In the genomic region with DNA sequence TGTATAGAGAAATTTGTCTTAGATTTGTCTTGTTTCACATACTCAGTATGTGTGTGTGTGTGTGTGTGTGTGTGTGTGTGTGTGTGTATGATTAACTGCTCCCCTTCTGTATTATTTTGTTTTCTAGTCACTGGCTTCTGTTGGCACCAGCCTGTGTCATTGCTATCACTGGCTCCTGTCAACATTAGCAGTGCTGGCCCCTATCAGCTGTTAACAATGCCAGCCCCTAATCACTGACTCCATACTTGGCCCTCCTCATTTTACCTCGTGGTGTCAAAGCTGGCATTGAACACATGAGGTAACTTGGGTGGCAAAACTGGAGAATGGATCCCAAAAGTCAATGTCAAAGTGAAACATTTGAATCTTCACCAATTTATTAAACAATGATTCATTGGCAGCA, we compare ENCODE assay signal across 34 mouse cellular contexts.
DNase-seq lines count a peak whose midpoint lies in the region; ATAC-seq and TF ChIP-seq lines count a peak whose summit lies in the region.
"Had no signal": no experiment of that assay in that cellular context is flagged by ENCODE, and none has a peak within 500 bp of the region (broad histone marks: within the 10 kb centered on the region; RNA-seq: fewer than 3 reads in every experiment).

No protein-coding gene starts in this region.

- TF ChIP-seq CTCF in heart, postnatal 0 days (IDR thresholded peaks at IDR 0.05; ENCODE audit: low read depth): no peak

- DNase-seq in heart, adult 11 months: peak; percentile 88
- no peak for DNase-seq in heart, embryonic 10.5 days (ENCODE audit: low spot score)
- peak; percentile 10 for DNase-seq in heart, postnatal 0 days (ENCODE audit: low spot score)
- no peak for DNase-seq in adrenal gland, postnatal 10 days
- no peak for DNase-seq in spleen, postnatal 14 days (ENCODE audit: low spot score in 2 of 2)
- DNase-seq: adrenal gland, postnatal 14 days; cerebellum, adult 11-12 months; cerebellum, adult 9-11 months; gastrocnemius, adult 2 months; gastrocnemius, postnatal 36 days; kidney, adult 8-10 months; kidney, postnatal 4 days; liver, embryonic 13.5 days; lung, adult 18-20 months; lung, postnatal 4 days; right cerebral cortex, adult 18-20 months; spleen, adult 18-20 months; thymus, adult 2 months; thymus, postnatal 36 days had no signal

- H3K27me3 ChIP-seq in heart, embryonic 10.5 days (ENCODE audit: insufficient read depth, poor library complexity, severe bottlenecking): no peaks in the 10 kb centered on the region
- no peaks in the 10 kb centered on the region for H3K27me3 ChIP-seq in heart, embryonic 11.5 days (ENCODE audit: control insufficient read depth, insufficient read depth, low read length)
- no peaks in the 10 kb centered on the region for H3K27me3 ChIP-seq in heart, postnatal 0 days (ENCODE audit: control insufficient read depth, insufficient read depth, low read length)
- H3K27me3 ChIP-seq: embryonic facial prominence, embryonic 15.5 days; heart, embryonic 13.5 days; hindbrain, embryonic 13.5 days; limb, embryonic 15.5 days; liver, embryonic 13.5 days; midbrain, embryonic 15.5 days; neural tube, embryonic 12.5 days; Patski had no signal

- H3K9ac ChIP-seq in heart, embryonic 11.5 days (ENCODE audit: low read depth, low read length): no peak overlapping the region
- H3K9ac ChIP-seq in heart, postnatal 0 days (replicated peaks; ENCODE audit: low read depth, low read length): no peak overlapping the region
- H3K9ac ChIP-seq: embryonic facial prominence, embryonic 15.5 days; heart, embryonic 13.5 days; hindbrain, embryonic 13.5 days; limb, embryonic 15.5 days; liver, embryonic 13.5 days; midbrain, embryonic 15.5 days; neural tube, embryonic 12.5 days had no signal

- no peak overlapping the region for H3K27ac ChIP-seq in heart, embryonic 10.5 days
- no peak overlapping the region for H3K27ac ChIP-seq in heart, embryonic 11.5 days (ENCODE audit: low read depth, low read length)
- H3K27ac ChIP-seq in heart, postnatal 0 days (ENCODE audit: low read depth): no peak overlapping the region
- H3K27ac ChIP-seq: embryonic facial prominence, embryonic 10.5 days; embryonic facial prominence, embryonic 15.5 days; gastrocnemius, adult 2 months; heart, embryonic 13.5 days; hindbrain, embryonic 13.5 days; kidney, postnatal 0 days; limb, embryonic 10.5 days; limb, embryonic 15.5 days; liver, embryonic 13.5 days; midbrain, embryonic 15.5 days; neural tube, embryonic 12.5 days had no signal

- H3K36me3 ChIP-seq in heart, embryonic 10.5 days: no peaks in the 10 kb centered on the region
- no peaks in the 10 kb centered on the region for H3K36me3 ChIP-seq in heart, embryonic 11.5 days (ENCODE audit: control insufficient read depth, insufficient read depth, low read length)
- no peaks in the 10 kb centered on the region for H3K36me3 ChIP-seq in heart, postnatal 0 days (replicated peaks; ENCODE audit: control insufficient read depth, insufficient read depth, low read length)
- H3K36me3 ChIP-seq: embryonic facial prominence, embryonic 10.5 days; embryonic facial prominence, embryonic 15.5 days; heart, embryonic 13.5 days; hindbrain, embryonic 13.5 days; limb, embryonic 10.5 days; limb, embryonic 15.5 days; liver, embryonic 13.5 days; midbrain, embryonic 15.5 days; neural tube, embryonic 12.5 days had no signal

- 12% methylated on average over 1 of the region's 1 CpGs for WGBS in heart, embryonic 10.5 days
- 18% methylated on average over 1 of the region's 1 CpGs for WGBS in heart, embryonic 11.5 days (ENCODE audit: insufficient replicate concordance)
- 3% methylated on average over 1 of the region's 1 CpGs for WGBS in heart, postnatal 0 days

- peak; percentile 57; the same call in 1 of the 2 replicates for ATAC-seq in heart, embryonic 11.5 days (replicated peaks; ENCODE audit: insufficient number of reproducible peaks, low FRiP score, low TSS enrichment)
- peak; percentile 73 for ATAC-seq in heart, postnatal 0 days (ENCODE audit: insufficient read depth, low read depth)
- no peak for ATAC-seq in megakaryocyte progenitor cell, adult 5-6 weeks (replicated peaks; ENCODE audit: poor library complexity)
- ATAC-seq: forebrain, embryonic 14.5 days; intestine, embryonic 16.5 days; lung, postnatal 0 days; midbrain, embryonic 15.5 days; Patski had no signal

- no peak overlapping the region for H3K4me2 ChIP-seq in heart, embryonic 11.5 days
- no peak overlapping the region for H3K4me2 ChIP-seq in heart, postnatal 0 days (ENCODE audit: low read depth, low read length)
- H3K4me2 ChIP-seq: embryonic facial prominence, embryonic 15.5 days; heart, embryonic 13.5 days; hindbrain, embryonic 13.5 days; limb, embryonic 15.5 days; liver, embryonic 13.5 days; midbrain, embryonic 15.5 days; neural tube, embryonic 12.5 days had no signal

- TF ChIP-seq EP300 in heart, postnatal 0 days (IDR thresholded peaks at IDR 0.05; ENCODE audit: low read depth): no peak

- no peaks in the 10 kb centered on the region for H3K4me1 ChIP-seq in heart, embryonic 10.5 days
- no peaks in the 10 kb centered on the region for H3K4me1 ChIP-seq in heart, embryonic 11.5 days (ENCODE audit: control insufficient read depth, insufficient read depth, low read length)
- peaks cover 4% of the 10 kb centered on the region; the same call in 1 of the 2 replicates for H3K4me1 ChIP-seq in heart, postnatal 0 days (ENCODE audit: control insufficient read depth, insufficient read depth)
- H3K4me1 ChIP-seq: embryonic facial prominence, embryonic 10.5 days; embryonic facial prominence, embryonic 15.5 days; hindbrain, embryonic 13.5 days; limb, embryonic 10.5 days; limb, embryonic 15.5 days; liver, embryonic 13.5 days; midbrain, embryonic 15.5 days; neural tube, embryonic 12.5 days had no signal

- H3K9me3 ChIP-seq in heart, embryonic 10.5 days: no peaks in the 10 kb centered on the region
- H3K9me3 ChIP-seq in heart, embryonic 11.5 days (replicated peaks; ENCODE audit: control insufficient read depth, low read length): no peaks in the 10 kb centered on the region
- H3K9me3 ChIP-seq in heart, postnatal 0 days (replicated peaks; ENCODE audit: control insufficient read depth, low read length): no peaks in the 10 kb centered on the region
- H3K9me3 ChIP-seq: embryonic facial prominence, embryonic 10.5 days; embryonic facial prominence, embryonic 15.5 days; heart, embryonic 13.5 days; hindbrain, embryonic 13.5 days; limb, embryonic 10.5 days; limb, embryonic 15.5 days; liver, embryonic 13.5 days; midbrain, embryonic 15.5 days; neural tube, embryonic 12.5 days had no signal

- no peak overlapping the region for H3K4me3 ChIP-seq in heart, embryonic 10.5 days
- H3K4me3 ChIP-seq in heart, embryonic 11.5 days (ENCODE audit: low read depth, low read length): no peak overlapping the region
- H3K4me3 ChIP-seq in heart, postnatal 0 days (ENCODE audit: low read depth, low read length): no peak overlapping the region
- H3K4me3 ChIP-seq: embryonic facial prominence, embryonic 10.5 days; embryonic facial prominence, embryonic 15.5 days; gastrocnemius, adult 2 months; heart, embryonic 13.5 days; hindbrain, embryonic 13.5 days; limb, embryonic 10.5 days; limb, embryonic 15.5 days; liver, embryonic 13.5 days; midbrain, embryonic 15.5 days; neural tube, embryonic 12.5 days had no signal

Comparison
In these comparisons a context has a peak if more than half of its experiments do, and no peak if none do; other contexts are left out.
1. DNase-seq: peak in heart, adult 11 months (single experiment) and heart, postnatal 0 days (single experiment); none in heart, embryonic 10.5 days (single experiment), adrenal gland, postnatal 10 days (single experiment) and spleen, postnatal 14 days (0 of 2).